Mouse (Mus musculus): ENCODE data around the gene Dpysl5.

Dpysl5 gene

GRCm38 (mm10) chr5:30823091-30823490 lies 111.7 kb downstream of the Dpysl5 start:
- no peak for DNase-seq (ENCODE audit: low read depth, low spot score)

- DNase-seq (ENCODE audit: low read depth, low spot score): no peak
These were observed 113.0 kb downstream of the Dpysl5 start for GRCm38 (mm10) chr5:30824124-30824988.

GRCm38 (mm10) chr5:30825166-30825565 lies 113.8 kb downstream of the Dpysl5 start:
- no peak for DNase-seq (ENCODE audit: low read depth, low spot score)

- no peak for DNase-seq (ENCODE audit: low read depth, low spot score)
These were observed 114.5 kb downstream of the Dpysl5 start for GRCm38 (mm10) chr5:30825821-30826220.

GRCm38 (mm10) chr5:30833416-30833815 lies 122.1 kb downstream of the Dpysl5 start:
- DNase-seq (ENCODE audit: low read depth, low spot score): no peak

GRCm38 (mm10) chr5:30839731-30840130 lies 128.4 kb downstream of the Dpysl5 start:
- DNase-seq (ENCODE audit: low read depth, low spot score): no peak

GRCm38 (mm10) chr5:30841896-30842295 lies 130.5 kb downstream of the Dpysl5 start:
- DNase-seq (ENCODE audit: low read depth, low spot score): no peak

Data from c-Kit-negative CD71-positive TER-119-positive erythroid progenitor cells, embryonic 14.5 days (primary cell).